Mouse (Mus musculus): ENCODE results near the gene Socs3.

Gene Socs3

GRCm38 (mm10) chr11:117923279-117923678 lies 46.6 kb downstream of the Socs3 start:
- no peak for DNase-seq (ENCODE audit: low read depth)

DNA sequence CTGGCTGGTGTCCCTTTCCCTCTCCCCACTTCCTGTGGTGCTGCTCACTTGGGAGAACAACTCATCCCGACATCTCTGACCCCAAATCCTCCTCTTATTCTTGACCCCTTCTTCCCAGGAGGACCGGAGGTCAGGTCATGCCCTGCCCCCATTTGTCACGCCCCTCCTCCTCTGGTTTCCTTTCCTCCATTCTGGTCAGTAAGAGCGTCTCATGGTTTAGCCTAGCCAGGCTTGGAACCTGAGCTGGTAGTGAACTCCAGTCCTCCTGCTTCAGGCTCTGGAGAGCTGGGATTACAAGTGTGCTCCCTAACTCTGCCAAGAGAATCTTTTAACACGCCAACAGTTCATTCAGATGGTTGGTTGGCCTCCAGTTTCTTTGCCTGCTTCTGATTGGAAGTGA lies 50.6 kb downstream of the Socs3 start:
- DNase-seq (ENCODE audit: low read depth): no peak

DNA sequence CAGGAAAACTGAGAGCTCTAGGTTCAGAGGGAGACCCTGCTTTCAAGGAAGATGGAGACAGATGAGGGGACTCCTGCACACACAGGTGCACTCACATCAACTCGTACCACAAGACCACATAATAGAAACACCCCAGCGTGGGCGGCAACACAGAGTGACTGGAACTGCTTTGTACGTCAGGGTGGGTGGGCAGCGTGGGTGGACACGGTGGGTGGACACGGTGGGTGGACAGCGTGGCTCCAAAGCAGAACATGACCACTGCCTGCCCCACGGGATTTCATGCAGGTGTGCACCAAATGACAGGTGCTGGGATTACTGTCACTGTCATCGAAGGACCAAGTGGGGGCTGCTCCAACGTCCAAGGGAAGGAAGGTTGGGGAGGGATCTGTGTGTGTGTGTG lies 51.3 kb downstream of the Socs3 start:
- DNase-seq (ENCODE audit: low read depth): no peak

All from fibroblast of lung, adult 2 months (primary cell).